Mouse (Mus musculus): ENCODE data around the gene Mov10l1. TPM values are rescaled to one million over a fixed set of nuclear protein-coding genes. Genes with fewer than 3 reads are reported as not detected.

The Mov10l1 gene
- polyA plus RNA-seq, 1 experiment from 2014 or later, result not detected

GRCm38 (mm10) chr15:89044381-89044780 is 61.7 kb downstream of the Mov10l1 start:
- H3K27ac ChIP-seq (ENCODE audit: low read depth, low read length), result no peak overlapping the region
- no peak overlapping the region for H3K4me2 ChIP-seq (replicated peaks; ENCODE audit: low read depth, low read length)
- H3K4me1 ChIP-seq (replicated peaks; ENCODE audit: control insufficient read depth, insufficient read depth, low read length), result no peaks in the 10 kb centered on the region
- DNase-seq (ENCODE audit: low spot score) (no peak), ATAC-seq (ENCODE audit: low FRiP score) (no peak)
- H3K9me3 ChIP-seq (ENCODE audit: control insufficient read depth, low read length), result no peaks in the 10 kb centered on the region
- no peaks in the 10 kb centered on the region for H3K27me3 ChIP-seq (ENCODE audit: control insufficient read depth, insufficient read depth, low read length)
- WGBS, result 79% methylated on average over 5 of the region's 5 CpGs
- no peaks in the 10 kb centered on the region for H3K36me3 ChIP-seq (ENCODE audit: control insufficient read depth, insufficient read depth, low read length)
- no peak overlapping the region for H3K4me3 ChIP-seq (ENCODE audit: low read depth, low read length)
- no peak overlapping the region for H3K9ac ChIP-seq (ENCODE audit: low read depth, low read length)

- Histone ChIP-seq H3K9ac (ENCODE audit: low read depth, low read length) (no peak overlapping the region), H3K36me3 (ENCODE audit: control insufficient read depth, insufficient read depth, low read length) (no peaks in the 10 kb centered on the region), H3K27ac (ENCODE audit: low read depth, low read length) (no peak overlapping the region), H3K4me3 (ENCODE audit: low read depth, low read length) (no peak overlapping the region), H3K9me3 (ENCODE audit: control insufficient read depth, low read length) (no peaks in the 10 kb centered on the region), H3K4me2 (replicated peaks; ENCODE audit: low read depth, low read length) (no peak overlapping the region), H3K27me3 (ENCODE audit: control insufficient read depth, insufficient read depth, low read length) (no peaks in the 10 kb centered on the region), H3K4me1 (replicated peaks; ENCODE audit: control insufficient read depth, insufficient read depth, low read length) (no peaks in the 10 kb centered on the region)
- DNase-seq (ENCODE audit: low spot score), result no peak
- ATAC-seq (ENCODE audit: low FRiP score), result no peak
- WGBS, result 75% methylated on average over 4 of the region's 4 CpGs
Measured at GRCm38 (mm10) chr15:89046356-89046755, 63.6 kb downstream of the Mov10l1 start.

GRCm38 (mm10) chr15:89054666-89055065 is 72.0 kb downstream of the Mov10l1 start:
- Histone ChIP-seq H3K27ac (ENCODE audit: low read depth, low read length) (no peak overlapping the region), H3K36me3 (ENCODE audit: control insufficient read depth, insufficient read depth, low read length) (no peaks in the 10 kb centered on the region), H3K4me1 (replicated peaks; ENCODE audit: control insufficient read depth, insufficient read depth, low read length) (no peaks in the 10 kb centered on the region), H3K27me3 (ENCODE audit: control insufficient read depth, insufficient read depth, low read length) (peaks cover 12% of the 10 kb centered on the region; the same call in 1 of the 2 replicates), H3K9me3 (ENCODE audit: control insufficient read depth, low read length) (no peaks in the 10 kb centered on the region), H3K4me3 (ENCODE audit: low read depth, low read length) (no peak overlapping the region), H3K9ac (ENCODE audit: low read depth, low read length) (no peak overlapping the region), H3K4me2 (replicated peaks; ENCODE audit: low read depth, low read length) (no peak overlapping the region)
- no peak for ATAC-seq (ENCODE audit: low FRiP score)
- no peak for DNase-seq (ENCODE audit: low spot score)
- 89% methylated on average over 7 of the region's 7 CpGs for WGBS

- no peak for DNase-seq (ENCODE audit: low spot score)
Measured at GRCm38 (mm10) chr15:89058736-89059135, 76.0 kb downstream of the Mov10l1 start.

GRCm38 (mm10) chr15:89059161-89059931 is 76.6 kb downstream of the Mov10l1 start, which contains the start of gene Panx2:
TSS of gene Panx2 (plus strand) at chr15:89059734.
- Histone ChIP-seq H3K27ac (ENCODE audit: low read depth, low read length) (no peak within 1 kb of the TSS), H3K4me2 (replicated peaks; ENCODE audit: low read depth, low read length) (peak within 1 kb of the TSS; percentile 73), H3K9me3 (ENCODE audit: control insufficient read depth, low read length) (no peaks in the 10 kb centered on the region), H3K4me3 (ENCODE audit: low read depth, low read length) (peak within 1 kb of the TSS; percentile 72), H3K27me3 (ENCODE audit: control insufficient read depth, insufficient read depth, low read length) (peaks cover 12% of the 10 kb centered on the region; the same call in 1 of the 2 replicates), H3K4me1 (replicated peaks; ENCODE audit: control insufficient read depth, insufficient read depth, low read length) (no peaks in the 10 kb centered on the region), H3K36me3 (ENCODE audit: control insufficient read depth, insufficient read depth, low read length) (no peaks in the 10 kb centered on the region), H3K9ac (ENCODE audit: low read depth, low read length) (peak within 1 kb of the TSS; percentile 77)
- 2% methylated on average over 26 of the region's 57 CpGs for WGBS
- DNase-seq (ENCODE audit: low spot score), result peak; percentile 60
- ATAC-seq (ENCODE audit: low FRiP score), result peak; percentile 54

More at GRCm38 (mm10) chr15:89058736-89059135, 76.0 kb downstream of the Mov10l1 start:
- Histone ChIP-seq H3K9ac (ENCODE audit: low read depth, low read length) (no peak overlapping the region; the same call in none of the 2 replicates), H3K36me3 (ENCODE audit: control insufficient read depth, insufficient read depth, low read length) (no peaks in the 10 kb centered on the region), H3K27ac (ENCODE audit: low read depth, low read length) (no peak overlapping the region), H3K27me3 (ENCODE audit: control insufficient read depth, insufficient read depth, low read length) (peaks cover 12% of the 10 kb centered on the region; the same call in 1 of the 2 replicates), H3K4me2 (replicated peaks; ENCODE audit: low read depth, low read length) (peak overlapping the region; percentile 73), H3K9me3 (ENCODE audit: control insufficient read depth, low read length) (no peaks in the 10 kb centered on the region), H3K4me3 (ENCODE audit: low read depth, low read length) (no peak overlapping the region), H3K4me1 (replicated peaks; ENCODE audit: control insufficient read depth, insufficient read depth, low read length) (no peaks in the 10 kb centered on the region)
- no peak for ATAC-seq (ENCODE audit: low FRiP score)
- 29% methylated on average over 6 of the region's 6 CpGs for WGBS

GRCm38 (mm10) chr15:89060032-89060681 is 77.4 kb downstream of the Mov10l1 start:
- H3K9me3 ChIP-seq (ENCODE audit: control insufficient read depth, low read length), result no peaks in the 10 kb centered on the region
- peak overlapping the region; percentile 72 for H3K4me3 ChIP-seq (ENCODE audit: low read depth, low read length)
- peak overlapping the region; percentile 77 for H3K9ac ChIP-seq (ENCODE audit: low read depth, low read length)
- no peaks in the 10 kb centered on the region for H3K4me1 ChIP-seq (replicated peaks; ENCODE audit: control insufficient read depth, insufficient read depth, low read length)
- DNase-seq (ENCODE audit: low spot score), result peak; percentile 55
- no peaks in the 10 kb centered on the region for H3K36me3 ChIP-seq (ENCODE audit: control insufficient read depth, insufficient read depth, low read length)
- H3K27ac ChIP-seq (ENCODE audit: low read depth, low read length), result no peak overlapping the region
- peaks cover 12% of the 10 kb centered on the region; the same call in 1 of the 2 replicates for H3K27me3 ChIP-seq (ENCODE audit: control insufficient read depth, insufficient read depth, low read length)
- whole genome bisulfite sequencing, result 2% methylated on average over 38 of the region's 48 CpGs
- peak overlapping the region; percentile 73 for H3K4me2 ChIP-seq (replicated peaks; ENCODE audit: low read depth, low read length)
- peak; percentile 70 for ATAC-seq (ENCODE audit: low FRiP score)

- Histone ChIP-seq H3K4me1 (replicated peaks; ENCODE audit: control insufficient read depth, insufficient read depth, low read length) (no peaks in the 10 kb centered on the region), H3K4me2 (replicated peaks; ENCODE audit: low read depth, low read length) (peak overlapping the region; percentile 73; the same call in 1 of the 2 replicates), H3K4me3 (ENCODE audit: low read depth, low read length) (0 out of 2 replicates have a peak overlapping the region, but pooled peaks have one; percentile 2), H3K9me3 (ENCODE audit: control insufficient read depth, low read length) (no peaks in the 10 kb centered on the region), H3K27me3 (ENCODE audit: control insufficient read depth, insufficient read depth, low read length) (peaks cover 12% of the 10 kb centered on the region; the same call in 1 of the 2 replicates), H3K9ac (ENCODE audit: low read depth, low read length) (no peak overlapping the region), H3K36me3 (ENCODE audit: control insufficient read depth, insufficient read depth, low read length) (no peaks in the 10 kb centered on the region), H3K27ac (ENCODE audit: low read depth, low read length) (no peak overlapping the region)
- WGBS, result 89% methylated on average over 12 of the region's 12 CpGs
- DNase-seq (ENCODE audit: low spot score) (no peak), ATAC-seq (ENCODE audit: low FRiP score) (no peak)
Measured at GRCm38 (mm10) chr15:89060811-89061460, 78.2 kb downstream of the Mov10l1 start.

- no peaks in the 10 kb centered on the region for H3K9me3 ChIP-seq (ENCODE audit: control insufficient read depth, low read length)
- H3K36me3 ChIP-seq (ENCODE audit: control insufficient read depth, insufficient read depth, low read length), result no peaks in the 10 kb centered on the region
- DNase-seq (ENCODE audit: low spot score) (no peak), ATAC-seq (ENCODE audit: low FRiP score) (no peak)
- H3K9ac ChIP-seq (ENCODE audit: low read depth, low read length), result no peak overlapping the region
- no peak overlapping the region for H3K4me2 ChIP-seq (replicated peaks; ENCODE audit: low read depth, low read length)
- no peak overlapping the region for H3K4me3 ChIP-seq (ENCODE audit: low read depth, low read length)
- no peak overlapping the region for H3K27ac ChIP-seq (ENCODE audit: low read depth, low read length)
- WGBS, result 90% methylated on average over 6 of the region's 6 CpGs
- H3K4me1 ChIP-seq (replicated peaks; ENCODE audit: control insufficient read depth, insufficient read depth, low read length), result no peaks in the 10 kb centered on the region
- peaks cover 18% of the 10 kb centered on the region for H3K27me3 ChIP-seq (ENCODE audit: control insufficient read depth, insufficient read depth, low read length)
Measured at GRCm38 (mm10) chr15:89061761-89062517, 79.2 kb downstream of the Mov10l1 start.
